Mouse (Mus musculus): ENCODE results near the gene H3f3b.

The H3f3b gene

DNA sequence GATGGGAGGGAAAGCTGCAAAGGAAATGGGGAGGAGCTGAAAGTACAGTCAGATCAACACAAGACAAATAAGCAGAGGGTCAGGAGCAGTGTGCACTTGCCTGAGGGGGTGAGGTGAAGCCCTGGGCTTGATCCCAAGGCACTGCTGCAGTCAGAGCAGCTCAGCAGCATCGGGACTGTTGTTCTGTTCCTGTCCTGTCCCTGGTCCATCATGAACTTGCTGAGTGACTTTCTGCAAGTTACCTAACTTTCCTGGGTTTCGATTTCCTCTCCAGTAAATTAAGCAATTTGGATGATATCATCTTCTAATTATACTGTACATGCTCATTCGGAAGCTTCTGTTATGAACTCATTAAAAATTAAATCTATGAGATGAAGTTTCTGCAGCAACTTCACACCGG lies at the start of gene H3f3b:
TSS of gene H3f3b (minus strand) at position 207 of the 400 bp plus-strand sequence.
- DNase-seq (ENCODE audit: low spot score), result no peak

DNA sequence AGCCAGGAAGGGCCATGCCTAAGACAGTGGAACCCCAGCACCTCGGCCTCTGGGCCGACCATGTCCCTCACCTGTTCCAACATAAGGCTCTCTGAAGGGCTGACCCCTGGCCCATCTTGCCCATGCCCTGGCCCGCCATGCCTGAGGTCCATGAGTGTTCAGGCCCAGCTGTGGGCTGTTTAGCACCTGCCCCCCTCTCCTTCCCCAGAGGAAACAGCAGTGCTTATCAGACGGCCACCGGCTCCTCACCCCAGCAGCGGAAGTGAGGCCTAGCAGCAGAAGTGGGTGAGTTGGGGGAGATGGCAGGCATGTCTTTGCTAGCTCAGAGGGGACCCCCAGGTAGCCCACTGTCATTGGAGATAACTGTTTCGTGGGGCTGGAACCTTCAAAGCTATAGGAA lies 49.1 kb upstream of the H3f3b start:
- DNase-seq (ENCODE audit: low spot score), result no peak

DNA sequence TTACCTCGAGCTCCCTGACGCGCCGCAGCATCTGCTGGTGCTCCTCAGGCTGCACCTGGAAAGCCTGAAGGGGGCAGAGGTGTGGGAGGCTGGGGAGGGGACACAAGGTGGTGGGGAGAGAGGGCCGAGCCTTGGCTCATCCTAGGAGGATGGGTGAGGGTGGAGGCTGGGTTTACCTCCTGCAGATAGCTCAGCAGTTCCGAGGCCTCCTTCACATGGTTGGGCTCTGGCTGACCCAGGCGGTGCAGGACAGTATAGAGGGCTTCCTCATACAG lies 48.4 kb upstream of the H3f3b start:
- no peak for DNase-seq (ENCODE audit: low spot score)

DNA sequence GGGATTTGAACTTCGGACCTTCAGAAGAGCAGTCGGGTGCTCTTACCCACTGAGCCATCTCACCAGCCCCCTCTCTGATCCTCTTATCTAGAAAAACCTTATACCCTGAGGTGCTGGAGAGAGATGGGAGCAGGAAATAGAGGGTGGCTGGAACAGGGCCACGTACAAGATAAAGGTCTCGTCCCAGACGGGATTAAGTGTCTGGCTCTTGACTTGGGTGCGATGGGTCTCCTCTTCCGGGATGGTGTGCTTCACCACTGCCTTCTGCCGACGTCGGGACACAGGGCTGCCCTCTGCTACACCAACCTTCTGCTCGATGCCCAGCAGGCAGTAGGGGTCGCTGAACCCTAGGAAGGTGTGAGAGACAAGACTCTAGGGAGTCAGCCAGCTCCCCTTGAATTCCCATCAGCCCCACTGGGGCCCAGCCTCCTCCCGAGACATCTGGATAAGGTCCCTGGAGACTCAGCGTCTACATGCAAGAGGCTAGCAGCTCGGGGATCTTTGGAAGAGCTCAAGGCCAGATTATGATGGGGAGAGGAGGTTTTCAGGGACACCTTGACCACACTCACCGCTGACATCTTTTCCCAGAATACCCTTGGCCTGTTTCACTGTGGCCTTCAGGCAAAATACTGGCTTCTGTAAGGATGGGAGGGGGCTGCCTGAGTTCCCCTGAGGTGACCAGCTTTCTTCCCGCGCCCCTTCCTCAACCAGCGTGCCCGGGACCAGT lies 47.9 kb upstream of the H3f3b start:
- DNase-seq (ENCODE audit: low spot score), result no peak

DNA sequence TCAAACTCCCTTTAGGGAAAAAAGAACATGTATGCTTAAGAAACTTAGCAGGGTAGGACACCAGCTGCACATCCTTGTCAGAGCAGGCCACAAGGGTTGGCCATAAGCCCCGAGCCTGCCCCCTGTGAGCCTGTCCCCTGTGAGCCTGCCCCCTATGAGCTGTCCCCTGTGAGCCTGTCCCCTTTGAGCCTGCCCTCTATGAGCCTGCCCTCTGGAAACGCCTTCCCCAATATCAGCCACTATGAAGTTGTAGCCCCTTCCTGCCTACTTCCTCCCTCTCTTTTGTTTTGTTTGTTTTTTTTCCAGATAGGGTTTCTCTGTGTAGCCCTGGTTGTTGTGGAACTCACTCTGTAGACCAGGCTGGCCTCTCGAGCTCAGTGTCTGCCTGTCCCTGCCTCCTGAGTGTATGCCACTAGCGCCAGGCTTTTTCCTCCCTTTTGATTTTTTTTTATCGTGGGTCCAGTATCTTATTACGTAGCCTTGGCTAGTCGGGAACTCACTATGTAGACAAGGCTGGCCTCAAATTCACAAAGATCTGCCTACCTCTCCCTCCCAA lies 46.8 kb upstream of the H3f3b start:
- no peak for DNase-seq (ENCODE audit: low spot score)

DNA sequence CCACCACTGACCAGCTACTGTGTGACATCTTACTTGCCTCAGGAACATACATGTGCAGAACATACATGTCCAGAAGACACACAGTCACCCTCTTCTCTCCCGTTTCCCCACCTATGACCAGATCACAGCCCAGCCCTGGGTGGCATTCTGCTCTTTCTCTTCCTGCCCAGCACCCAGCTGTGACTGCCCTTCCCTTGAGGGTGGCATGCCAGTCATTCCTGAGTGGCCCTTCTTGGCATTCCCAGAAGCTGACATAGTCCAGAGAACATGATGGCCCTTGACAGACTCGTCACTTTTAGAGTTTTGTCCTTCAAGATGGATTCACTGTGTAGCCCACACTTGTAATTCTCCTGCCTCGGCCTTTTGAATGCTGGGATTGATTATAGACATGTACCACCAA lies 44.8 kb upstream of the H3f3b start:
- no peak for DNase-seq (ENCODE audit: low spot score)

DNA sequence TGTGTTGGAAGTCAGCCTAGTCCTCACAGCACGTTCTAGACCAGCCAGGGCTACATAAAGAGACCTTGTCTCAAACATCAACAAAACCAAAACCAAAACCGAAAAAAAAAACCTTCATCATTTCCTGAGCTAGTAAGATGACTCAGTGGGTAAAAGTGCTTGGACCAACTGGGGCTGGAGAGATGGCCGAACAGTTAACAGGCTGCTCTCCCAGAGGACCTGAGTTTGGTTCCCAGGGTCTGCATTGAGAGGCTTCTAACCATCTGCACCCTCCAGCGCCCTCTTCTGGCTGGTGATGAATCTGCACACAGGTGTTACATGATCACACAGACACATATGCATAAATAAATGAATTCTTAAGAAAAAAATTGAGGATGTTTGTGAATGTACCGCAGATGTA lies 43.7 kb upstream of the H3f3b start:
- no peak for DNase-seq (ENCODE audit: low spot score)

DNA sequence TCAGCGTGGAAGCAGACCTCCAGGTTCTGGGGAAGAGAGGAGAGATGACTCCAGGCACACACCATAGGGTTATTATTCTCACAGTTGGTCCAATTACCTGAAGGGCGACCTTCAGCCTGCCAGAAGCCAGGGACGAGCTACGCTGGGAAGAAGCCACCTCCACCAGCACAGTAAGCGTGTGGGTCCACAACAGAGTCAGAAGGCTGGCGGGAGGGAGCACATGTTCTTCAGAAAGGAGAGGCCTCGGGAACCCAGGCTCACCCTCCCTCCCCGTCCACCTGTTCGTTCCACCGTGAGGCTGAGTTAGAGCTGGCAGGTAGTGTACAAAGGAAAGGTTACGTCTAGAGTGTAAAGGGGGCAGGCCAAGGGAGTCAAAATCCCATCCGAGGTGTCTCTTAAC lies 37.6 kb upstream of the H3f3b start:
- DNase-seq (ENCODE audit: low spot score), result no peak

DNA sequence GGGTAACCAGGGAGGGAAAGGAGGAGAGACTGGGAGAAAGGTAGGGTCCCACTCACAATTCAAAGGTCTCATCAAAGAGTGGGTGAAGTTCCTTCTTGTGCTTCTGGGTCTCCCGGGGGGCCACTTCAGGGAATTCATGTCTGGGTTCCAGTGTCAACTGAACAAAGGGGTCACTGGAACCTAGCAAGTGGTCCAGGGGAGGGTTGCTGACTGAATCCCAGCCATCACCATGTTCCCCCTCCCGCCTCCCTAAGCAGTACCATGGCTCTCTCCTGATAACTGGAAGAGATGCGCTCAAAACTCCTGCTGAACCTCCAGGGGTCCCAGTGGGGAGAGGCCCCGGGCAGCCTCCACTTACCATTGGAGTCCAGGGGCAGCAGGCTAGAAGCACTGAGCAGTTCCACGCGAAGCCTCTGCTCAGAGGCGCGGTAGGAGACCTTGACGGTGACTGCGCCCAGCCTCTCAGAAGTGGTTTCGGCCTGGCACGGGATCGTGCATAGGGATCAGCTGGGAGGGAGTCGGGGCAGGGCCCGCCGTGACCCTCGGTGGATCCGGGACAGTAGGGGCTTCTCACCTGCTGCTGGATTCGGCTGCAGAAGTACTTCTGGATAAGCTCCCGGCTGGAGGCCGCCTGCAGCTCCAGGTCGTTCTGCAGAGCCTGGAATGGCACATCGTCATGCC lies 36.6 kb upstream of the H3f3b start:
- no peak for DNase-seq (ENCODE audit: low spot score)

DNA sequence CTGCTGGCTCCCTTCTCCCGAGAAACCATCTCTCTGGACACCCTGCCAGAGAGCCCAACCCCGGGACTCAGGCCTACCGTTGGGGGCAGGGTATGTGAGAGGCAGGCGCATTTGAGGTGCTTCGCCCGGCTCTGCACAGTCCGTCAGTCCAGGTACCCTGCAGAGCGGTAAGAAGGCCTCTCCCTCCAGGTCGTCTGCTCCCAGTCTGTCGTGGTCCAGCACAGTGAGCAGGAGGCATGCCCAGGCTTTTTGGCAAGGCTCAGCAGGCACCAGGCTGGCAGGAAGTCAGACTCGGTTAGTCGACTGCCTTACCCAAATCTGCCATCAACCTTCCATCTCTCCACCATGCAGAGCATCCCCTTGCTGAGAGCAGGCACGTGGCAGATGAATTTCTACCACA lies 35.8 kb upstream of the H3f3b start:
- no peak for DNase-seq (ENCODE audit: low spot score)

DNA sequence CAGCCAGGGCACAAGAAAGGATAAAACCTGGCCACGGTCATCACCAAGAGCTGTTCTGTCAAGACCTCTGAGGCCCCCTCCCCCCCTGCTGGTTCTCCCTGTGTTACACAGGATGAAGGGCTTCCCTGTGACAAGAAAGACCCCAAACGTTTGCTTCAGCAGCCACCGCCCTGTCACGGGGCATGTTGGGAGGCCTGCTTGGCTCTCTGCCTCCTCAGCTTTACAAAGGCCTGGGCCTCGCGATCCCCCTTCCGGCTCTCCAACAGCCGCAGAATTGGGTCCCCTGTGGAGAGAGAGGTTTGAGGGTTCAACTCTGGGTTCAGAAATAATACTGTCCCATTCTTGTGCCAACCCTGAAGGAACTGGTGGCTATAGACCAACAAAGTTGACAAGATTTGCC lies 34.8 kb upstream of the H3f3b start:
- no peak for DNase-seq (ENCODE audit: low spot score)

DNA sequence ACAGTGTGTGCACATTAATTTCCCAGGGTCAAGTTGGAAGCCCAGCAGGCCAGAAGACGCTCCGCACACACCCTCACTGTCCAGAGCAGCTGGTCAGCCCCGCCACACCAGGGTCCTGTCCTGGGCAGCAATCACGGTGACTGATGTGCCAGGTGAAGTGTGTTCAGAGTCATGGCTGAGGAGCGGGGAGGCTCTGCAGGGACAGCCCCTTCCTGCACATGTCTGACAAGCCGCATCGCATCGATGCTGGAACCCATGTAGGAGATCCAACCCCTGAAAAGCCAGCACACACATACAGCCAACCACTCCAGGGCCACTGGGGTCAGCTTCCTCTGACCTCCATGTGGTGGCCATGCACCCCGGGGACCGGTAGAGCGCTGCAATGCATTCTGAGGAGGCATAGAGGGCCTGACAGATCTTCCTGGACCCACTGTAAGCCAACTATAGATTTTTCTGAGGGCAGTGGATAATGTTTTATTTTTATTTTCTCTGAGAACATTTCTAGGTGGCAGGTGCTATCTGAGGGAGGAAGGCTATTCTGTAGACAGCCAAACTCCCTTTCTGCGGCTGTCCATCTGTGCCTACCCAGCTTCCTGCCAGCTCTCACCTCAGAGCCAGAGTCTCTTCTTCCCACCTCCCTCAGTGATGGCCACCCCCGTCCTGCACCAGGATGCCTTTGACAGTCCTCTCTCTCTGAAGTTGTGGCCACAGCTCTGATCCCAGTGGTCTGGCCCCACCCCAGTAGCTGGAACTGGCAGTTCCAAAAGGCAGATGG lies 34.1 kb upstream of the H3f3b start:
- DNase-seq (ENCODE audit: low spot score), result no peak

DNA sequence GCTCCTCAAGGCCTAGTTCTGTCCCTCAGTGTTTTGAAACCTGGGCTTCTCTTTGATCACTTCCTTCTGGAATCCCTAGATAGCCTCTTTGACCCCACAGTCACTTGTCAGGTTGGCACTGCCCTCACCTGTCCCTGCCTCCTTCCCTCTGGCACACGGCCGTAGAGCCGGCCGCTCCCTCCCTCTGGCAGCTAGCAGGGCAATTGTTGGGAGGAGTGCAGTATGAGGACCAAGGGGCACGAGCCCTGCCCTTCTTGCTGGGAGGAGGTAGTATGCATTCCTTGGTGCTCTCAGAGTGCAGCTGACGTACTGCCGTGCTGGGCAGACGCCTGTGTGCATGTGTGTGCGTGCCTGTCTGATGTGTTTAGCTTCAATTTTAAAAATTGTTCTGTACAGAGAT lies 32.8 kb upstream of the H3f3b start:
- DNase-seq (ENCODE audit: low spot score), result no peak

DNA sequence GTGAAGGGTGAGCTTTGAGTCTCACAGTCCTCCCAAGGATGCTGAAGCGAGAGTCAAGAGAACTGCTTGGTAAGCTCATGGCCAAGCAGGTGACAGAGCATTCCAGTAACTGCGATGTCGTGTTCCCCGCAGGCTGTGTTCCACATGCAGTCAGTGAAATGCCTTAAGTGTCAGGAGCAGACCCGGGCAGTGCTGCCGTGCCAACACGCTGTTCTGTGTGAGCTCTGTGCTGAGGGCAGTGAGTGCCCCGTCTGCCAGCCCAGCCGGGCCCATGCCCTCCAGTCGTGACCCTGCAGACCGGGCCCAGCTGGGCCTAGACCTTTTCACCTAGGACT lies 31.9 kb upstream of the H3f3b start:
- no peak for DNase-seq (ENCODE audit: low spot score)

DNA sequence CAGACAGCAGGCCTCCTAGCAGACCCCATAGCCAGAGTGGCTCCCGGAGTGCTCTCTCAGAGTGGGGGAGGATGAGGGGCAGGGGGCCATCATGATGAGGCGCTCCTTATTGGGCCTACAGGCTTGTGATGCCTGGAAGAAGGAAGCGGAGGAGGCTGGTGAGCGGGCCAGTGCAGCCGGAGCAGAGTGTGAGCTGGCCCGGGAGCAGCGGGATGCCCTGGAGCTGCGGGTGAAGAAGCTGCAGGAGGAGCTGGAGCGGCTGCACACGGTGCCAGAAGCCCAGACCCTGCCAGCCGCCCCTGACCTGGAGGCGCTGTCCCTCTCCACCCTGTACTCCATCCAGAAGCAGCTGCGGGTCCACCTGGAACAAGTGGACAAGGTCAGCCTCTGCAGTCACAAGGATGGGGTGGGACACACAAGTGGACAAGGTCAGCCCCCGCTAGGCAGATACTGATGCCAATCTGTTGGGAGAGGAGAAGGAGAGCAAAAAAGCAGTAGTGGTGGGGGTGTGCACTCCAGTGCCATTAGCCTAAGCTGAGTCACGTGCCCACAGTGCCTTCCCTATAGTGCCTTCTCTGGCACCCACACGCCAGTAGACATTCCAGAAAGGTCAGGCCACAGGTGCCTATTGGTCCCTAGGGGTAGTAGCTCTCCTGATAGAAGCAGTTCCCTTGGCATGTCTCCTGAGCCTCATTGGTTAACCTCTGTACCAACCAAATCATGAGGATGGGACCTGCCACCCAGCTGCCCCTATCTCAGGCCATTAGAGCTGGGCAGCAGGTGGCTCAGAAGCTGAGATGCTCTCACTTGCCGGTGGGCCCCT lies 31.3 kb upstream of the H3f3b start:
- no peak for DNase-seq (ENCODE audit: low spot score)

DNA sequence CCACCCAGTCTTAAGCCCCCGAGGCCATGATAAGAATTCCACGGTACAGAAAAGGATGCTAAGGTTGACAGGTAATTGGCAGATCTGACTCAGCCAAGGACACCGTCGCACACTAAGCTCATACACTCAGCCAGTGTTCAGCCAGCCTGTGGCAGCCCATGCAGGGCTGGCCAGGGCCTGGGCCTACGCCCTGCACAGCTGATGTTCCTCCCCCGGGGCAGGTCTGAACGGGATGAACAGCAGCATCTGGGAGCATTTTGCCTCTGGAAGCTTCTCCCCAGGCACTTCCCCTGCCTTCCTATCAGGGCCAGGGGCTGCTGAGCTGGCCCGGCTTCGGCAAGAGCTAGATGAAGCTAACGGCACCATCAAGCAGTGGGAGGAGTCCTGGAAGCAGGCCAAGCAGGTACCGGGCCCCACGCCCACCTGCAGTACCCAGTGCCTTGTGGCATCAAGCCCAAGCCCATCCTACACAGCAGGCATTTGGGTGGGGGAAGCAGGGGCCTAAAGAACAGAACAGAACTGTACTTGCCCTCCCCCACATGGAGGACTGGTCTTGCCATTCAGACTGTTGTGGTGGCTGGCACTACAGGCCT lies 30.4 kb upstream of the H3f3b start:
- no peak for DNase-seq (ENCODE audit: low spot score)

DNA sequence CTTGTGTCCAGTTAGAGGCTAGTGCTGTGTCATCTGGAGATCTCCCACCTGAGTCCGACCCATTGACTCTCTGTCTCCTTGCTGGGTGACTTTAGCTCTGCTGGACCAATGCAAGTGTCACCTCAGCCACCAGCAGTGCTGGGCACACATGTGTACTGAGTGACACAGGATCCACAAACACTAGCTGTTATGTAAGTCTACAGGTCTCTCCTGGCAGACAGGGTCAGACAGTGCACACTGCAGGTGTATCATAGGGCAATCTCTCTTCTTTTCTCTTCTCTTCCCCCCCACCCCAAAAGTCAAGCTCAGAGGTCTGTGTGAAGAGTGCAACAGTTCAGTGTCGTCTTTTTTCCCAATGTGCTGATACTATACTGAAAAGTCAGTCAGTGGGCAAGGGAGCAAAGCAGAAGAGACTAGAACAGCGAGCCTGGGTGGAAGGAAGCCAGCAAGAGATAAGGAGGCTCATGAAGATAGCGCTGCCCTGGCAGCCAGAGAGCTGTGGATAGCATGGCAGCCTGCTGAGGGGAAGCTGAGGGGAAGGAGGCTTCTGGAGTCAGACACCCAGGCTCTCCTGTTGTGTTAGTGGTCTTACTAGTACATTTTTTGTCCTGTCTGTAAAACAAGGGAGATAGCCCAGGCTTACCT lies 29.6 kb upstream of the H3f3b start:
- no peak for DNase-seq (ENCODE audit: low spot score)

DNA sequence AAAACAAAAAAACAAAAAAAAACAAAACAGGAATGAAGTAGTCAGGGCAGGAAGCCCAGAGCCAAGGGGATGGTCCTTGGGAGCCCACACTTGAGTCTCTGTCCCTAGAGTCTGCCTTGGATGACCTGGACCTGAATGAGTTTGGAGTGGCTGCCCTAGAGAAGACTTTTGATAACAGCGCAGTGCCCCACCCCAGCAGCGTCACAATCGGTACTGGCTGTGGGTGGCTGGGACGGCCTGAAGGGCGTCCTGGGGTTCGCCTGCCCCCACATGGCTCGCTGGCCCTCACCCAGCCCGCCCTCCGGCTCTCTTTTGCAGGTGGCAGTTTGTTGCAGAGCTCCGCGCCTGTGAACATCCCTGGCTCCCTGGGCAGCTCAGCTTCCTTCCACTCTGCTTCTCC lies 28.1 kb upstream of the H3f3b start:
- DNase-seq (ENCODE audit: low spot score), result no peak

DNA sequence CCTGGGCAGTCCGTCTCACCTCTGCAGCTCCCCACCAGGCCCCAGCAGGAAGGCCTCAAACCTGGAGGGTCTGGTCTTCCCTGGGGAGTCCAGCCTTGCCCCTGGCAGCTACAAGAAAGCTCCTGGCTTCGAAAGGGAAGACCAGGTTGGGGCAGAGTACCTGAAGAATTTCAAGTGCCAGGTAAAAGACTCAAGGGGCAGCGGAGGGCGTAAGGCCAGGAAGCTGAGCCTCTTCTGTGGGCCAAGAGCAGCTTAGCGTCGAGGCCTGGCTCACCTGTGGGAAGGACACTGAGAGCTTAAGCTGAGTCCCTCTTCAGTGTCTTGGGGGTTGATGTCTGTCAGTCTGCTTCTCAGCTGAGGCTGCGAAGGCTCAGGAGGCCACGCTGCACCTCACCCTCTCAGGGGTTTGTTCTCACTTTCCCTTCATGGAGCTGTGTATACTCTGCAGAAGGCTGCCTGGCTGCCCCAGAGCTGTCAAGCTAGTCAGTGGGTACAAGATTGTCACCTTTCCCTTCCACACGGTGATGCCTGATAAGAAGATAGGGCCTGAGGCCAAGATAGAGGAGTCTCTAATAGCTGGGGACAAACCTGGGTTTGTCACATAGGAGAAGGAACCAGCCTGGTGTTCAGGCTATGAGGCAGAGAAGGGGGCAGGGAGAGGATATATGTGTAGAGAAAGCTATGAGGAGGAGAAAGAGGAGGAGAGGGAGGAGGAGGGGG lies 25.9 kb upstream of the H3f3b start:
- no peak for DNase-seq (ENCODE audit: low spot score)

DNA sequence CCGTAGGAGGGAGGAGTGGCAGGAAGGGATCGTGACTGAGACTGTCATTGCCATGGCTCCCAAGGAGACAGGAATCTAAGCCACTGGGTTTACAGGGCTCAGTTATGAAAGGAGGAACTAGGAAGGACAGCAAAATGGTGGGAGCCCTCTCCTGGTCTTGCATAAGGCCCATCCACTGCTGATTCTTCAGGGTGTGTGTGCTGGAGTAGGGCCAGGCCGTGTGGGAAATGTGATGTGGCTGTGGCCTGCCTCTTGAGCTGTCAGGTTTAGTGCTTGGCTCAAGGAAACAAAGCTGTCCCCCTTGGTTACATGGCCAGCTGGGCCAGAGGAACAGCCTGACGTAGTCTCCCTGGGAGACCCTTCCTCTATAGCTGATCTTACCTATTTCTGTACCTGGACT lies 22.4 kb upstream of the H3f3b start:
- DNase-seq (ENCODE audit: low spot score), result no peak

DNA sequence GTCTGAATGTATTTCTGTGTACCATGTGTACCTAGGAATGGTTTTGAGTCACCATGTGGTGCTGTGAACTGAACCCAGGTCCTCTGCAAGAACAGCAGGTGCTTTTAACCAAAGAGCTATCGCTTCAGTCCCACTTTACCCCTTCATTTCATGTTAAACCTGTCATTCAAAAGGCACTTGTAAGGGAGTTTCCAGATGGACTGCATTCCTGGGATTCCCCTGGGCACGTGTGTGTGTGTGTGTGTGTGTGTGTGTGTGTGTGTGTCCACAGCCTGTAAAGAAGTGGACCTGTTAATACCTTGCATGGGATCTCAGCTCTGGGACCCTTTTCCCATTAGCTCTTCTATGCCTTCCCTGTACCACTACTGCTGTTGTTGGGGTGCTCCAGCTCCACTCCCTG lies 21.8 kb upstream of the H3f3b start:
- DNase-seq (ENCODE audit: low spot score), result no peak

All from urinary bladder, postnatal 10 days (tissue).